Mouse (Mus musculus): Measurements from ENCODE around the gene Zpr1.
"Not testable (repeated sequence)": the region's sequence is repeated elsewhere in the genome, so short reads cannot be mapped to it uniquely, and the experiment has no call there.

The Zpr1 gene

GRCm38 (mm10) chr9:46319886-46320285 is 47.0 kb downstream of the Zpr1 start, which contains the start of gene 4931429L15Rik:
Gene 4931429L15Rik (minus strand): TSS chr9:46319986.
- in situ Hi-C loops (cut with MboI; ENCODE audit: low pct_unique_long_range_greater_than_20kb in 1 of 2, low sequenced_read_pairs in 2 of 2, unreplicated experiment in 1 of 2) = not testable (repeated sequence)

GRCm38 (mm10) chr9:46320461-46320860 is 47.6 kb downstream of the Zpr1 start:
- in situ Hi-C loops (cut with MboI; ENCODE audit: low pct_unique_long_range_greater_than_20kb in 1 of 2, low sequenced_read_pairs in 2 of 2, unreplicated experiment in 1 of 2) = no loop called here

- in situ Hi-C loops (cut with MboI; ENCODE audit: low pct_unique_long_range_greater_than_20kb in 1 of 2, low sequenced_read_pairs in 2 of 2, unreplicated experiment in 1 of 2) = no loop called here
Observed at GRCm38 (mm10) chr9:46326694-46327405, 54.0 kb downstream of the Zpr1 start.

- in situ Hi-C loops (cut with MboI; ENCODE audit: low pct_unique_long_range_greater_than_20kb in 1 of 2, low sequenced_read_pairs in 2 of 2, unreplicated experiment in 1 of 2) = no loop called here
Observed at GRCm38 (mm10) chr9:46327706-46328571, 55.1 kb downstream of the Zpr1 start.

GRCm38 (mm10) chr9:46328572-46329249 is 55.8 kb downstream of the Zpr1 start:
- in situ Hi-C loops (cut with MboI; ENCODE audit: low pct_unique_long_range_greater_than_20kb in 1 of 2, low sequenced_read_pairs in 2 of 2, unreplicated experiment in 1 of 2) = no loop called here

GRCm38 (mm10) chr9:46329250-46329648 is 56.4 kb downstream of the Zpr1 start:
- in situ Hi-C loops (cut with MboI; ENCODE audit: low pct_unique_long_range_greater_than_20kb in 1 of 2, low sequenced_read_pairs in 2 of 2, unreplicated experiment in 1 of 2) = no loop called here

GRCm38 (mm10) chr9:46329801-46330585 is 57.1 kb downstream of the Zpr1 start:
- in situ Hi-C loops (cut with MboI; ENCODE audit: low pct_unique_long_range_greater_than_20kb in 1 of 2, low sequenced_read_pairs in 2 of 2, unreplicated experiment in 1 of 2) = no loop called here

GRCm38 (mm10) chr9:46330586-46330895 is 57.7 kb downstream of the Zpr1 start:
- in situ Hi-C loops (cut with MboI; ENCODE audit: low pct_unique_long_range_greater_than_20kb in 1 of 2, low sequenced_read_pairs in 2 of 2, unreplicated experiment in 1 of 2) = no loop called here

GRCm38 (mm10) chr9:46331301-46331700 is 58.4 kb downstream of the Zpr1 start:
- in situ Hi-C loops (cut with MboI; ENCODE audit: low pct_unique_long_range_greater_than_20kb in 1 of 2, low sequenced_read_pairs in 2 of 2, unreplicated experiment in 1 of 2) = no loop called here

Measured in mouse embryonic stem cell (cell line).